Mouse (Mus musculus) liver, adult 2 months (tissue): ENCODE data around the gene Lcp2. TPM values are rescaled to one million over a fixed set of nuclear protein-coding genes. Genes with fewer than 3 reads are reported as not detected.

Source experiments
- DNase-seq: peaks from one replicate; pipeline ENCODE4 v3.0.0-alpha.2; 2011; ENCODE audit warnings: low read depth, low spot score; ENCODE audit errors: extremely low read depth
- H3K27ac ChIP-seq: fragments of 200-500 bp; replicated peaks from 2 replicates; pipeline ENCODE4 v1.5.1; 2012; ENCODE audit warnings: low read depth, mild to moderate bottlenecking, control low read depth, inconsistent platforms, low read length; ENCODE audit not compliant: insufficient read depth
- H3K27me3 ChIP-seq: fragments of 200-500 bp; 2 replicates; pipeline ENCODE4 v1.6.1; 2012; ENCODE audit warnings: mild to moderate bottlenecking, moderate library complexity, low read length, inconsistent platforms; ENCODE audit not compliant: control insufficient read depth, insufficient read depth
- H3K36me3 ChIP-seq: fragments of 200-500 bp; 2 replicates; pipeline ENCODE4 v1.6.1; 2012; ENCODE audit warnings: low read length, inconsistent platforms; ENCODE audit not compliant: control insufficient read depth, insufficient read depth
- H3K4me1 ChIP-seq: fragments of 200-500 bp; 2 replicates; pipeline ENCODE4 v1.6.1; 2011; ENCODE audit warnings: low read length; ENCODE audit not compliant: control insufficient read depth, insufficient read depth
- H3K4me3 ChIP-seq: fragments of 200-500 bp; 2 replicates; pipeline ENCODE4 v1.5.1; 2011; ENCODE audit warnings: low read depth, mild to moderate bottlenecking, control low read depth, low read length, moderate library complexity; ENCODE audit not compliant: insufficient read depth
- H3K79me2 ChIP-seq: fragments of 200-500 bp; 2 replicates; pipeline ENCODE4 v1.6.1; 2012; ENCODE audit warnings: inconsistent platforms, mild to moderate bottlenecking, low read length, moderate library complexity; ENCODE audit not compliant: control insufficient read depth, insufficient read depth
- H3K9ac ChIP-seq: fragments of 200-500 bp; 2 replicates; pipeline ENCODE4 v1.6.1; 2012; ENCODE audit warnings: low read depth, mild to moderate bottlenecking, control low read depth, inconsistent platforms, low read length
- CTCF ChIP-seq: fragments of 200-500 bp; IDR thresholded peaks from 2 replicates; pipeline ENCODE4 v1.5.1; 2011; ENCODE audit warnings: low read depth, low read length, control low read depth
- POLR2A ChIP-seq: fragments of 200-500 bp; IDR thresholded peaks from 2 replicates; pipeline ENCODE4 v1.6.1; 2011; ENCODE audit warnings: low read length, control low read depth; ENCODE audit not compliant: insufficient read depth; ENCODE audit errors: extremely low read depth
- WGBS: fragments of 180-500 bp; shearing (Covaris S2); methylation state at CpG from one replicate; pipeline ENCODE4 v1.1.7; 2018; 5-methylcytosine and 5-hydroxymethylcytosine counted together
- polyA plus RNA-seq: library from polyadenylated mRNA; depleted of rRNA; stranded (reverse); fragments of >200 nt; gene quantifications from 2 replicates; pipeline ENCODE4 v1.2.3, GENCODE M21; 2012
- total RNA-seq: library from RNA; depleted of rRNA; stranded (reverse); fragments of >200 nt; gene quantifications from 2 replicates; pipeline ENCODE4 v1.2.3, GENCODE M21; 2014

Lcp2 gene
- total and polyA plus RNA-seq, 2 experiments, result 2.3 to 2.9 TPM

DNA sequence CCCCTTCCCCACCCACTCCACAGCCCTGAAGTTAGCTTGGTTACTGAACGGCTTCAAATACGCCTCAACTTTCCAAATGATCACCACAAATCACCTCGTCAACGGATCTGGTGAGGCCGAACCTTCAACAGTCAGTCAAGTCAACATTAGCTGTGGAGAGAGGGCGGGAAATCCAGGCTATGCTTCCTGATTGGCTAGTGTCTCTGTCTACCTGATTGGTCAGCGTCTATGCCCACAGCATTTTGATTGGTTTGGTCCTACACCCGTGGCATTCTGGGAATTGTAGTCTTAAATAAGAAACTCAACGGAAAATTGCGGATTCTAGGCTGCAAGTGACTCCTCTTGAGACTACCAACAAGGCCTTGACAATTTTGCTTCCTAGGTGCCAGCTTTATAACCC is 51.7 kb downstream of the Lcp2 start, which contains the start of gene 4930469K13Rik:
Gene 4930469K13Rik (minus strand): TSS at position 133 of the 400 bp plus-strand sequence.
- Histone ChIP-seq H3K4me1 (no peaks in the 10 kb centered on the region), H3K27me3 (no peaks in the 10 kb centered on the region), H3K79me2 (no peaks in the 10 kb centered on the region), H3K9ac (no peak within 1 kb of the TSS), H3K36me3 (no peaks in the 10 kb centered on the region), H3K4me3 (no peak within 1 kb of the TSS), H3K27ac (no peak within 1 kb of the TSS)
- WGBS, result 79% methylated on average over 10 of the region's 10 CpGs
- DNase-seq, result no peak
- TF ChIP-seq POLR2A, result no peak
- TF ChIP-seq CTCF, result no peak

DNA sequence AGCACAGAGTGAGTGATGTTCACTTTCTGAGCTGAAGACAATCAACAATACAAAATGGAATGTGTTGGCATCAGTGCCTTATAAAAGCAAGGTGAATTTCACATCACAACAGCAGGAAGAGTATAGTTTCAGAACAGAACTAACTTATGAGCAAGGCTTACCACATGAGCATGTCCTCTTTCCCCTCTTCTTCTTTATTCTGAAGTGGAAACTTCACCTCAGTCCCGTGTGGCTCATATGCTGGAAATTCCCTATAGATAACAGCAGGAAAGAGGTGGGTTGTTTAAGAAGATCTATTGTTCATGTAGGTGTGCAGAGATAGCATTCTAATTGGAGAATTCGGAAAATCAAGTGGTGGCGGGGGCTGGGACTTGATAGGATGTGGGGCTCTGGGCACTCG is 55.1 kb downstream of the Lcp2 start:
- no peaks in the 10 kb centered on the region for H3K36me3 ChIP-seq
- no peak overlapping the region for H3K4me3 ChIP-seq
- no peak for DNase-seq
- no peak overlapping the region for H3K9ac ChIP-seq
- 70% methylated on average over 4 of the region's 4 CpGs for WGBS
- no peaks in the 10 kb centered on the region; the same call in 1 of the 2 replicates for H3K27me3 ChIP-seq
- H3K27ac ChIP-seq, result no peak overlapping the region
- no peaks in the 10 kb centered on the region for H3K4me1 ChIP-seq
- H3K79me2 ChIP-seq, result no peaks in the 10 kb centered on the region
- TF ChIP-seq POLR2A (no peak), CTCF (no peak)

DNA sequence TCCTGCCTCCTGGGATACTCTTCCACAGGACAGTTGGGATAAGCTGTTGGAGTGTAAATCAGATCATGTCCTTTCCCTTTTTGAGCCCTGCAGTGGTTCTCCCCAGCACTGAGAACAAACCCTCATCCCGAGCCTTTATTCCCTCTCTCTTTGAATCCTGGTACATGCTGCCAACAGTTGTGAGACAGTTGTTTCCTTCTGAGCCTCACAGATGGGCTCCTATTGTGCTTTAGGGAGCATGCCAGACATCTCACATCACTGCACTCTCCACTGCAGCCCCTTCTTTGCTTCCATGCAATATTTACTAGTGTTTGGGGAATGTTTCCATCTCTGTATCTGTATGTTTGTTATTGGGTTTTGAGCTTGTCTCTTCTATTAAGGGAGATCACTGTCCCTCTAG is 58.2 kb downstream of the Lcp2 start:
- DNase-seq, result no peak
- no peaks in the 10 kb centered on the region for H3K79me2 ChIP-seq
- H3K27me3 ChIP-seq, result no peaks in the 10 kb centered on the region; the same call in 1 of the 2 replicates
- H3K36me3 ChIP-seq, result no peaks in the 10 kb centered on the region
- no peak overlapping the region for H3K4me3 ChIP-seq
- H3K4me1 ChIP-seq, result no peaks in the 10 kb centered on the region
- no peak overlapping the region for H3K27ac ChIP-seq
- WGBS, result 67% methylated on average over 1 of the region's 1 CpGs
- TF ChIP-seq POLR2A, result no peak
- no peak for TF ChIP-seq CTCF
- H3K9ac ChIP-seq, result no peak overlapping the region

DNA sequence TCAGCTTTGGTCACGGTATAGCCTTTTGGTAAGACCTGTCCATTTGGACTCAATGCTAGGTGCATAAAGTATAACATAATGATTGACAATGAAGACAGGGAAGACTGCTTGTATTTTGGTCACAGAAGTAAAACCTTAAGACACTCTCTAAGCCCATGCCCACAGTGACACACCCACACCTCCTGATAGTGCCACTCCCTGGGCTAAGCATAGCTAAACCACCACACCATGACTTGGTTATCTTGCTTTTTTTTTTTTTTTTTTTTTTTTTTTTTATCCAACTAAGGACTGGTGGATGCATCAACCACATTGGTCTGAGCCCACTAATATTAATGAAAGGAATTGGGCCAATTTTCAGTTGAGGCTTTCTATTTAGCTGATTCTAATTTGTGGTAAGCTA is 62.5 kb downstream of the Lcp2 start:
- no peaks in the 10 kb centered on the region for H3K36me3 ChIP-seq
- WGBS, result 97% methylated on average over 1 of the region's 1 CpGs
- no peak overlapping the region for H3K4me3 ChIP-seq
- no peaks in the 10 kb centered on the region; the same call in 1 of the 2 replicates for H3K27me3 ChIP-seq
- H3K9ac ChIP-seq, result no peak overlapping the region
- H3K27ac ChIP-seq, result no peak overlapping the region
- no peak for TF ChIP-seq POLR2A
- no peak for TF ChIP-seq CTCF
- no peak for DNase-seq
- no peaks in the 10 kb centered on the region for H3K4me1 ChIP-seq
- no peaks in the 10 kb centered on the region for H3K79me2 ChIP-seq

DNA sequence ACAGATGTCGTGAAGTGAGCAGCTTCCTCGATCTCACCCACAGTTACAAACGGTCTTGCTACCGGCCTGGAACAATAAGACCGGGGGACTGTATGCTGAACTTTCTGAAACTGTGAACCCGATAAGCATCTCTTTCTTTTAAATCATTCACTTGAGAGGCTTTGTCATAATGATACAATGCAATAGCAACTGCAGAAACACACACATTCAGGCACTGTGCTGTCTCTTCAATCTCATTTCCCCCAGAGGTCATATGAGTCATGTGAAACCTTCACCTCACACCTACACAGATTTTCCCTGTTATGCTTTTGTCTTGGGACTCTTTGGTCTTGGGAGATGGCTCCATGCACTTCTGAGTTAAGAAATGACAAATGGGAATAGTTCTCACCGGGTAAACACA is 65.2 kb downstream of the Lcp2 start:
- H3K27ac ChIP-seq, result no peak overlapping the region
- DNase-seq, result no peak
- no peak overlapping the region for H3K4me3 ChIP-seq
- H3K79me2 ChIP-seq, result no peaks in the 10 kb centered on the region
- no peak overlapping the region for H3K9ac ChIP-seq
- no peaks in the 10 kb centered on the region for H3K36me3 ChIP-seq
- WGBS, result 81% methylated on average over 7 of the region's 7 CpGs
- H3K4me1 ChIP-seq, result no peaks in the 10 kb centered on the region
- TF ChIP-seq POLR2A (no peak), CTCF (no peak)
- no peaks in the 10 kb centered on the region for H3K27me3 ChIP-seq

DNA sequence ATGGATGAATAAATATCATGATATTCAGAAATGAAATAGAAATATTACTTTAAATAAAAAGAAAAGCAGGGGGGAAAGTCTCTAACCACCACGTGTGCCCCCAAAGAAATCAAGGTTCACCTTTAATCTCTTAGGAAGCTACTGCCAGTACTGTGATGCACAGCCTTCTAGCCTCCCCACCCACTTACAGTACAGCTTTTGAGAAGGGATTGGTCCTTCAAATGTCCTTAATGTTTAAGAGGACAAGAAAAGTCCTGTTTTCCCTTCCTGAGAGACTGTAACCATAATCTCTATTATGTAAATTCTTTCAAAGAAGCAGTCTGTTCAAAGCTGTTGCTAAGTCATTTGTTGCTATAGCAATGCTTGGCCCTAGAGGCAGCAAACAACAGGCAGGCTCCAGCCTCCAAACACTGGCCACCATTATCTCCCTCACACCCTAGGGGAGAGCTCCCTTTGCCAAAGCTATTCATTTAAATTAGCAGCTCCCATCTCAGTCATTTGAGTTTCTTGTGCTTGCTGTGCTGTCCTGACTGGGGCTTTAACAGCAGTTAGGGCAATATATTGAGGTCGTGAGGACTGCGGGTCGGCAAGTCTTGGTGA is 66.2 kb downstream of the Lcp2 start:
- Histone ChIP-seq H3K79me2 (no peaks in the 10 kb centered on the region), H3K4me3 (no peak overlapping the region), H3K4me1 (no peaks in the 10 kb centered on the region), H3K27me3 (no peaks in the 10 kb centered on the region), H3K36me3 (no peaks in the 10 kb centered on the region), H3K9ac (no peak overlapping the region), H3K27ac (no peak overlapping the region)
- TF ChIP-seq CTCF (no peak), POLR2A (no peak)
- 69% methylated on average over 4 of the region's 4 CpGs for WGBS
- no peak for DNase-seq
